Mouse (Mus musculus) heart, postnatal 10 days (tissue): ENCODE measurements at regions not wholly inside any gene's neighbourhood (a gene's known extent, or its start where the extent isn't known, plus 50 kb on each side); places are given as distances from the start of the nearest gene placed in this dataset.

Experiments used
- DNase-seq, 2 experiments: peaks; one replicate each; pipeline ENCODE4 v3.0.0; 2021
- intact Hi-C: fragments of 180-260 bp; cut with DNase I; formaldehyde crosslinking; loops from one replicate; pipeline ENCODE4 v1.15.1; 2025

DNA sequence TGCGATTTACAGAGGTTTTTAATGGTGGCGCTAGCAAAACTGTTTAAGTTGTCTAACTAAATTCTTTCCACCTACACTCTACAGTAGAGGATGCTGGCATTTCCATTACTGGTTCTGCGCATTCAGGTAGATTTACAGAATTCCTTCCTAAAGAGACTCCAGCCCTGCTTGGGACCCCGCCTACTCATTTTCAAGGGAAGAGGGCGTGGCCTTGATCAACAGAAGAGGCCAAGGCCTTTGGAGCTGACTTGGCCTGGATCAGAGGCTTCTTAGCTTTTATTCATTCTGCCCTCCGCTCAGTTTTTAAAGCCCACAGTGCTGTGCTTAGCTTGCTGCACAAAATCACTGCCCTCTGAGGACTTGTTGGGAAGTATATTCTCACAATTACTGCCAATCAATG, 364.8 kb downstream of the Nkx6-1 start:
- DNase-seq: no peak
- intact Hi-C loops: no loop called here

DNA sequence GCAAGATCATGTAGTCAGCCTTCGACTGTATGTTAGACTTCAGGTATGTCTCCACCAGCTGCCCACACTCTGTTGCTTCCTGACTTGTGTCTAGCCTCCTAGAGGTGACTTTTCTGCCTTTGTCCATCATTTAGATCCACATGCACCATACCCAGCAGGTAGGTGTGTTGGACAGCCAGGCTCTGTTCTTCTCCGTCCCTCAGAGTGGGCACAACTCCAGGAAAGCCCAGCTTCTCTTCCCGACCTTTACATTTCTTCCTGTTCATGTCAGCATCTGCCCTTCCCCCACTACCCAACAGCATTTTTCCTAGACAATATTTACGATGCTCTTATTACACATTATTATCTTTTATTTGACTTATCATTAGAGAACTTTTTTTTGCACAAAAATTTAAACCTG, 366.4 kb downstream of the Nkx6-1 start:
- intact Hi-C loops: no loop called here
- DNase-seq: no peak

DNA sequence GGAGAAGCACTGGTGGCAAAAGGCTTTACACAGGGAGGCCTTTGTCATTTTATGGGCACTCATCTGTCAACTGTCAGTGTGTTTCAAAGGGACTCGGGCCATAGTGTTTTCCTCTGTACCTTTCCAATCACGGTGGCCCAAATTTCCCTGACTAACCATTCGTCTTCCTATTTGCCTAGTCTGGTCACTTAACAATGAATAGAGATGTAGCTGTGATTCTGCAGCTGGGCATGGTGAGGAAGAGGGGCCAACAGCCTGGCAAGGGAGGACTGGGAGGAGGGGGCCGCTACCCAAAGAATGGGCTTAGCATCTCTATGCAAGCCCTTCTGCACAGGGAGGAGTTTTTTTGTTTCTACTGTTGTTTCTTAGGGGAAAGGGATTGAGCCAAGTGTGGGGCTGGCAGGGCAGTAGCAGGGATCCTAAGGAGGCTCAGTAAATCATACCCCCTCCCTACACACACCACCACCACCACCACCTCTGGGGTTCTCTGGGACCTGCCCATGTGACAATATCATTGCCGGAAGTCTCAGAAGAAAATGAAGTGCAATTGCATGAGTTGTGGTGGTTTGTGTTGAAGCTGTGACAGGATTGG, 367.2 kb downstream of the Nkx6-1 start:
- intact Hi-C loops: no loop called here

DNA sequence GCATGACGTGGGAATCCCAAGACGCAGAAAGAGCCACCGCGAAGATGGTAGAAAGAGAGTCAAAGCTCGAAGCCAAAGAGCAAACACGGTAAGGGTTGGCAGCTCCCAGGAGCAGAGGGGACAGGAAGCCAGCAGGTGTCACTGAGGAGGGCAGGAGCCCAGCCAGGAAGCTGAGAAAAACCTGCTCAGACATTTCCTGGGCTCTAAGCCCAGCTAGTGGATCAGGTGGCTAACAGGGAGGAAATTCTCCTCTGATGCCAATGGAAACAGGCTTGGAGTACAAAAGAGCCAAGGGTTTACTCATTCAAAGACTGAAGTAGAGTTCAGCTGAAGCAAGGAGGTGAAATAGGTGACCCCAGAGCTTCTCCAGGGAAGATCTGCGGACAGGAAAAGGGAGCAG, 368.9 kb downstream of the Nkx6-1 start:
- intact Hi-C loops: no loop called here
- peak; percentile 51 for DNase-seq

More for the DNA sequence above, 367.2 kb downstream of the Nkx6-1 start:
- DNase-seq: no peak

DNA sequence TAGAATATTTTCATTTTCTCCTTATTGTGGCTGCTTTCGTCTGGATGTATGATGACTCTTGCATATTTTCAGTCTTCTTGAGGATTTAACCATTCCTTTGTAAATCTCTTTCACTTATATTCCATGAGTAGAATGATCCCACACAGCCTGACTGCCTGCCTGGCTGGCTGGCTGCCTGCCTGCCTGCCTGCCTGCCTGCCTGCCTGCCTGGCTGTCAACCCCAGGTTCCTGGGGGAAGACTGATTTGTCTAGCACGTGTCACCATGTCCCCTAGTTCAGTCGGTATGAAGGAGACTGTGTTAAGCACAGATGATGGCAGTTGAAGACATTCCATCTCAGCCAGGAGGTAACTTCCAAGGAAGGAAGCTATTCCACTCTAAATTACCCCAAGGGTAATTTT, 370.8 kb downstream of the Nkx6-1 start:
- intact Hi-C loops: no loop called here
- DNase-seq: no peak

- peak; percentile 8 to 20 for DNase-seq
Observed at GRCm38 (mm10) chr5:101288358-101288757, 376.4 kb downstream of the Nkx6-1 start.

GRCm38 (mm10) chr5:101285941-101286340, 378.9 kb downstream of the Nkx6-1 start:
- no peak for DNase-seq
- intact Hi-C loops: no loop called here

More at GRCm38 (mm10) chr5:101288358-101288757, 376.4 kb downstream of the Nkx6-1 start:
- intact Hi-C loops: no loop called here

GRCm38 (mm10) chr5:101250474-101250873, 405.0 kb downstream of the Gpat3 start:
- intact Hi-C loops: no loop called here

DNA sequence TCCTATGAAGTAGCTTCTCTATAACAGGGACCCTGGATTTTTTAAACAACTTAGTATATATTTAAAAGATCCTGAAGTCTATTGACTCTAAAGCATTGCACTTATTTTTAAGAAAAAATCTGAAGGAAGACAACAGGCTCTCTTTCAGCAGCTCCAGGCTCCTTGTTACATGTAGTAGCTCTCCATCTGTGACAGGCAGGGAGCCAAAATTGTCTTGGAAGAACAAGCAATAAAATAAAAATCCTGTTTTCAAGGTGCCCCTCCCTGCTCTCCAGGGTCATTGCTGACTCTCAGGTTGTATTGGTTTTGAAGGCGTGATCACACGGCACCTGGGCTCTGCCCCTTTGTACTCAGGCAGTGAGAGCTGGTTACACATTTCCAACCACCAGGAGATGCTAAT, 397.1 kb downstream of the Gpat3 start:
- intact Hi-C loops: no loop called here
- no peak for DNase-seq

More at GRCm38 (mm10) chr5:101250474-101250873, 405.0 kb downstream of the Gpat3 start:
- no peak for DNase-seq

- intact Hi-C loops: no loop called here
- peak; percentile 1 to 5 for DNase-seq
Observed at GRCm38 (mm10) chr5:101239298-101240118, 394.0 kb downstream of the Gpat3 start.

DNA sequence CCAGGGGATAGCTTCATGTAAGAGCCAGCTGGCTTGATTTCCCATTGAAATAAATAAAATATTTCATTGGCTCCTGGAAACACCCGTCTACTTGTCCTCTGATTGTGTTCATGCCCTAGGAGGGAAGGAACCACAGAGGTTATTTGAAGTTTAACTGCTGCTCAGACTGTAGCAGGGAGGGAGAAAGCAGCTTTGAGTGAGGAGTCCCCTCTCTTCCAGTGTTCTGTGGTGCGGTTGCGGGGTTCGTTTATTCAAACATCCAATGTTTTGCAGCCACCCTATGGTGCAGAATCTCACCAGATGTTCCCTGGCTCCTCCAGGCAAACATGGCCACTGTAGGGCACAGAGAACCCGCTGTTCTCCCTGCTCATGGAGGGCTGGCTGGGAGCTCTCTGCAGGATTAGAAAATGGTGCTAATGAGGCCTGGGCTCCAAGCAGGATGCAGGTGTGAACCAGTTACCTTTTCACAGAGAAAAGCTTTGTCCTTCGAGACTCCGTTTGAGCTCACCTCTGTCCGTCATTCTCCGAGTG, 390.7 kb downstream of the Gpat3 start:
- intact Hi-C loops: no loop called here
- no peak for DNase-seq

DNA sequence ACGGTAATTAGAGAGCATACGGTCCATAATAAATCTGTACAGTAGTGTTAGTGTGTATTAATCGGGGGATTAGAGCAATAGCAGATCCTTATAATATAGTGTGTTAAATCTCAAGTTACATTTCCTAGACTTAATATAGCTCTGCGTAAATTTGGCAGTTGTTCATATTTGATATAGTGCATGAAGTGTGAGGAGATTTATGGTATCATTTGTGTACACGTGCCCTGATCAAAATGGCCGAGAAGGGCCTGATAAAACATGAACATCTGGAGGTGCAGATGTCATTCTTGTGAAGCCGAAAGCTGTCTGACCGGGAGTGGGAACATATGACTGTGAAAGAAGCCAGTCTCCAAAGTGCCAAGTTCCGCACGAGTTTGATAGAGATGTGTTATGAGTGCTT, 376.9 kb downstream of the Gpat3 start:
- no peak for DNase-seq
- intact Hi-C loops: no loop called here

- no peak for DNase-seq
- intact Hi-C loops: no loop called here
Observed at GRCm38 (mm10) chr5:101218082-101218481, 372.6 kb downstream of the Gpat3 start.

DNA sequence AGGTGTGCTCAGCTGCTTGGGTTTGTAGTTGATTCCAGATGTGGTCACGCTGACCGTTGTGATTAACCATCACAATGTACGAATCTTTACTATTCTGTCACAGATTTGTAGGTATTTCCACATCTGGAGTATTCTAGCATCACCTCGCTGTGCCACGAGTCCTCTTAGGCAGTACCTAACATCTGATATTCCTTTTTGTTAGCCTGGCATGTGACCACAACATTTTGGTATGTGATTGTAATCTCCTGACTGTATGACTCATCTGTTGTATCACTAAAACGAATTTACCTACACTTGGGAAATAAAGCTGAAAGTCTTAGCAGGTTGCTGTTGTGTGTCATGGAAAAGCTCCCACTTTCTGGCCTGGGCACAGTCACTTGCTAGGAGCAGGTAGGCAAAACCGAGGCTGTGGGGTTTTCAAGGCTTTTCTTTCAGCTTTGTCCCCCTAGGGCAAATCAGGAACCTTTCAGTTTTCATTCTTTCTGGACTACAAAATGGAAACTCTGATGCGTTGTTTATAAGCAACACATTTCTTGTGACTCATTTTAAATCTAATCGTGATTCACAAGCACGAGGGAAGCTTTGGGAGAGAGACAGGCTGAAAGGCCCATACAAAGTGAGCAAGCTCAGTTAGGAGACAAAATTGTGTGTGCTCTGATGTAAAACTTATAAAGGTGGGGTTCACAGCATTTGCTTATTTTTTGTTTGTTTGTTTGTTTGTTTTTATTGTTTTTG, 371.5 kb downstream of the Gpat3 start:
- intact Hi-C loops: no loop called here
- DNase-seq: no peak

DNA sequence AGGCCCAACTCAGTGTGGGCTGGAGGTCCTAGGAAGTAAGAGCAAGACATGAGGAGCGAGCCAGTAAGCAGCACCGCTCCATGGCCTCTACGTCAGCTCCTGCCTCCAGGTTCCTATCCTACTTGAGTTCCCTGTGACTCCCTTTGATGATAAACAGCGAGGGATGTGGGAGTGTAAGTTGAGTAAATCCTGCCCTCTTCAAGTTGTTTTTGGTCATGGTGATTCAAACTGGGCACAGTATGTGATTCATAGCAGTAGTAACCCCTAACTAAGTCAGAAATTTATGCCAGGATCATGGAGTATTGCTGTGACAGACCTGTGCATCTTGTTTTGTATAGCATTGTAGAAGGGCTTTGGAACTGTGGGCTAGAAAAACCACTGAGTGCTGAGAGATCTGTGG, 366.5 kb downstream of the Gpat3 start:
- intact Hi-C loops: no loop called here
- DNase-seq: no peak

- intact Hi-C loops: no loop called here
- no peak for DNase-seq
Observed at GRCm38 (mm10) chr5:101208150-101208549, 362.6 kb downstream of the Gpat3 start.

- intact Hi-C loops: no loop called here
- DNase-seq: no peak
Observed at GRCm38 (mm10) chr5:101195501-101195900, 350.0 kb downstream of the Gpat3 start.

- intact Hi-C loops: no loop called here
Observed at GRCm38 (mm10) chr5:101190976-101191375, 345.5 kb downstream of the Gpat3 start.

DNA sequence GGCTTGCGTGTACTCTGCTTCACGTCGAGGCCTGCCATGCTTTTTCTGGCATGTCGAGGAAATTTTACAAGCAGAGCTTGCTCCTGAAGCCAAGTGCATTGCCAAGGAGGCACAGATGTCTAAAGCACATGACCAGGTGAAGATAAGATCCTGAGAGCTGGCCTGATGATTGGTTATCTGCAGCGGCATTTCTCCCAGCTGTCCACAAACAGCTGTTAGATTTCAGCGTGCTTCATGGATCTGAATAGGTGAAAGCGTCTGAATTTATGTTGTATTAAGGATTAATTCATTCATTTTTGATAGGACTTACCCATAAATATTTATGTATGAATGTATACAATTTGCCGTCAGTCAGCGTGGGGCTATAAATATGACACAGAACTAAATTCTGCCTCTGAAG, 327.7 kb downstream of the Gpat3 start:
- DNase-seq: no peak
- intact Hi-C loops: no loop called here

More at GRCm38 (mm10) chr5:101190976-101191375, 345.5 kb downstream of the Gpat3 start:
- no peak for DNase-seq

DNA sequence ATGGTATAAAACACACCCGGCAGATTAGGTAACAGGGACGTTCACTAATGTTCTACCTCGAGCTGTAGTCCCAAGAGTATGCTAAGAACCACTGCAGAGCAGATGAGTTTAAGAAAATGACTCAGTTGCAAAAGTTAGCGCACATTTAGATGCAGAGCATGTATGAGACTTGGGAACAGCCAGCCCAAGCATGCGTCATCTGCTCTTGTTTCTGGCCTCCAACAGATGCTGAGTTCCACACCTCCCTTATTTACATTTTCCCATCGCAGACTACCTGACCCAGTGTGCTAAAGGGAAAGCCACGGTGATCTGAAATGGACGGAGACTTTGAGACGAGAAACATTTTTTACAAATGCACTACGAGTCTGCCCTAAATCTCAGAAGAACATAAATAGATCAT, 327.3 kb downstream of the Gpat3 start:
- DNase-seq: no peak
- intact Hi-C loops: no loop called here

DNA sequence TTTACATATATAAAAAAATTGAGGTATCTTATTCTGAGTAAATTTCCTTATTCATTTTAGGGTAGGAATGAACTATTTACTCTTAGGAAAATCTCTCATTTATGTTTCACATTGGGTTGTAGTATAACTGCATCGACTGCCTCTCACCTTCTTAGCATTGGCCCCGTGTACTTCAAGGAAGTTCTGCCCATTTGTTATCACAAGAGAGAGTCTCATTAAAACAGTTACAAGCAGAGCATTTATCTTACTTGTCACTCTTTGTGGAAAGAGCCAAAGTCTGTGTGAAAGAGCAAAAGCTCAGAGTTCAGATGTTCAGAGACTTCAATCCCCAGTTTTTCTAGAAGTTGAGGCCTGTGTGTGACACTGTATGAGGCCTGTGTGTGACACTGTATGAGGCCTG, 323.6 kb downstream of the Gpat3 start:
- intact Hi-C loops: no loop called here
- DNase-seq: no peak
